Mouse (Mus musculus) MEL-GATA-1-ER (cell line): ENCODE measurements around the gene Vps4b.
A peak's percentile ranks its signal among the peaks of the same experiment; 100 is the strongest.
"Not testable (repeated sequence)": the region's sequence is repeated elsewhere in the genome, so short reads cannot be mapped to it uniquely, and the experiment has no call there.

Source experiments
- DNase-seq: peaks from one replicate; pipeline ENCODE4 v3.0.0-alpha.2; 2012; ENCODE audit warnings: low read depth; ENCODE audit errors: extremely low read depth

Gene Vps4b

DNA sequence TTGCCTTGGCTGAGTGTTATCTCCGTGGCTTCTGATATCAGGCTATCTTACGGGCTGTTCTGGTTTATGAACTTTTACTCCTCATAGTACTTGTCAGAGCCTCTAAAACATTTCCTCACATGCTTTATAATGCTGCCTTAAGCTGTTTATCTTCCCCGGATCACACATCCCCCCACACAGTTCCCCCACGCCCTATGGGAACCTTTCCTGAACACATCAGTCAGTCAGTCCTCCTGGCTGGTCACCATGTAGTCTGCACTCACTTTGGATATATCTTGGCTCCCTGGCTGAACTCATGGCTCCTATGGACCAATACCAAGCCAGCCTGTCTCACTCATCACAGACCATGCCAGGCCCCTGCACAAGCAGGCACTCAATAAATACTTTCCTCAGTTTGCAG lies 39.9 kb downstream of the Vps4b start:
- DNase-seq: no peak

GRCm38 (mm10) chr1:106752013-106752412 lies 44.5 kb downstream of the Vps4b start:
- DNase-seq: no peak

DNA sequence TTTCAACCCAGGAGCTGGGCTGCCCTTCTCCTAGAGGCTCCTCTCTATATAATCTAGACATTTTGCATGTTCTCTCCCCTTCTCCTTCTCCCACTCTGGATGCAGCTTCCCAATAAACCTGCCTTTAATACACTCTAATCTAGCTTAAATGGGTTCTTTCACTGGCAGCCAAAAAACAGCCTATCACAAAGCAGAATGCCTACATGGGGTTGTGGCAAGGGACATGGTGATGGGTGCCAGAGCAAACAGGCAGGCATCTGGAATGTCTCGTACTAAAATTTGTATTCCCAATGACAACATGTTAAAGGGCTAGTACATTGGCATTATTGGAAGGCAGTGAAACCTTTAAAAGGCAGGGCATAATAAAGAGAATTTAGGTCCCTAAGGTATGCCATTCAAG lies 45.9 kb downstream of the Vps4b start:
- DNase-seq: no peak

GRCm38 (mm10) chr1:106748555-106749315 lies 47.8 kb downstream of the Vps4b start:
- no peak for DNase-seq

DNA sequence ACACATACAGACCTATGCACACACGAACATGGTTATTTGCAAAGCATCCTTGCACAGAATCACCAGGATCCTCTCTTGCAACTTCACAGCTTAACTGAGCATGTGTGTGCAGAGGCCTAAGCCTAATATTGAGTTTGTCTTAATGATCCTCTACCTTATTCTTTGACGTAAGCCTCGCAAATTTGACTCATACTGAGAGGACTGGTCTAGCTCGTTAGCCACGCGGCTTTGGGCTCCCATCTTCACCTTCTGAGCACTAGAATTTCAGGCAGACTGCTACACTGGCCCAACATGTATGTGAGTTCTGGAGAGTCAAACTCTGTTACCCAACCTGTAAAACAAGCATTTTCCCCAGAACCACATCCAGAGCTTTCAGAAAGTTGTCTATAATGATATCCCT lies 53.5 kb downstream of the Vps4b start:
- DNase-seq: no peak

DNA sequence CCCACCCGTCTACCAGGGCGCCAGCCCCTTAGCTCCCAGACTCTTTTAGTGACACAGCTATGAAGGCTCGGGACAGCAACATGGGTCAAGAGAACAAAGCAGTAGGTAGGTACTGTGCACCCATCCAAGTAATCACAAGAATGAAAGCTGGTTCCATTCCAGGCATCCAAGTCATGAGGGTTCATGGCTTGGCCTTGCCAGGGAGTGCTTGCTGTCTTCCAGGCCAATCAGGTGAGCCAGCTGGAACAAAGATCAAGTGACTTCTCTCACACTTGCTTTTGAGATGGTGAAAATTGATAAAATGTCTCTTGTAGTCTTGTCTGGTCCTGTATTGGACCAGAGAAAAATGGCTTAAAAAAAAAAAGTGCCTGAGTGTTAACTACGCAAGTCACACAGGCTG lies 55.8 kb downstream of the Vps4b start:
- DNase-seq: no peak

DNA sequence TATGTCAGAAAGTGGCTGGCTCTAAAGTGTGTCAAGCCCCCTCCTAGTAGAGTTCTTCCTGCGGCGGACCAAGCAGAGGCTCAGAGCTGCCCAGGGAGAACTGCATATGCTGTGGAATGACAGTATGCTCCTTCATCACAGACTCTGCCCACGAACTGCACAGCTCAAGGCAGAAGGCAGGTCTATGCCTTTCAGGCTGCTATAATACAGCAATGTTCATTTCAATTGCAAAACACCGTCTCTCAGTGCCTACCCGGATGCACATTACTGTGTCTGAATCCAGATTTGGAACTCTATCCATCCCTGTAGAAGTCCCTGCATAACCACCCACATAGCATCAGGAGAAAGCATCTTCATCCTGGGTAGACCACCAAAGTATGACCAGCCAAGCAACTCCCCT lies 56.7 kb downstream of the Vps4b start:
- DNase-seq: no peak

- no peak for DNase-seq
Measured at GRCm38 (mm10) chr1:106738092-106738491, 58.4 kb downstream of the Vps4b start.

DNA sequence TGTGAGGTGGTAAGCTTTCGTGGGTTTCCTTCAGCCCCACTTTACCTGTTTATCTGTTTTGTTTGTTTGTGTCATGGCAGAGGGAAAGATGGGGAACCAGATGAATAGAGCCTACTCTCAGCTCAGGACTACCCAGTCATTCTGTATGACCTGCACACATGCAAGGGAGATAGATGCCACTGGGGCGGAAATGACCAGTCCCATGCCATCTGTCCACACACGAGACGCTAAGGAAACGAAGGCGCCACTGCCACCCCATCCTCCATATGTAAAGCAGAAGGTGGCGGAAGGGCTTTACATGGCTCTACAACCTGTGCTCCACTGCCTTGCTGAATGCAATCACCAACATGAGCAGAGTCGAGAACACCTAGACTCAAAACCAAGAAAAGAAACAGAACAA lies 60.3 kb downstream of the Vps4b start:
- DNase-seq: no peak

DNA sequence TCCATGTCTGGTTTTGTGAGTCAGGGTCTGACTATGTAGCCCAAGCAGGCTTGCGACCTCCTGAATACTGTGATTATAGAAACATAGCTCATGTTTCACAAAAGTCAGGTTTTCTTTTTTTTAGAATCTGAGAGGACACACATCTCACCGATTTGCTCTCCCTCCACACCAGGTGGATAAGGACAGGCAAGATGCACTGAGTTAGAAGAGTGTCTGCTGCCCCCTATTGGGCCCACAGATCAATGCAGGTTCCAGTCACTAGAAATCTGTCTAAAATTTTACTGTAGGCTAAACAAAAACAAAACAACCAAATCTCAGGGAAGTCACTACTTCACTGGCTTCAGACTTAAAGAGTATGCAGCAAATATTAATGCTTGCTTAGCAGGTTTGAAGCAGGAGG lies 60.9 kb downstream of the Vps4b start:
- DNase-seq: peak; percentile 46

GRCm38 (mm10) chr1:106722061-106722460 lies 74.5 kb downstream of the Vps4b start:
- DNase-seq: no peak

DNA sequence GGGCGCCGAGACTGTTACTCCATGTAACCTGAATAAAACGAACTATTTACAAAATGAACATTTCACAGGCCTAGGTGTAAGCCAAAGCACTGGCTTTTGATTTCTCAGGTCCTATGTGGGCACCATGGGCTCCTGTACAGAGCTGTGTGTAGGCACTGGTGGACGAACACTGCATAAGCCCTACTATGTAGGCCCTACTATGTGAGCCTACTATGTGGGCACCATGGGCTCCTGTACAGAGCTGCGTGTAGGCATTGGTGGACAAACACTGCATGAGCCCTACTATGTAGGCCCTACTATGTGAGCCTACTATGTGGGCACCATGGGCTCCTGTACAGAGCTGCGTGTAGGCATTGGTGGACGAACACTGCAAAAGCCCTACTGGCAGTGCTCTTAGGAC lies 78.8 kb downstream of the Vps4b start:
- not testable (repeated sequence) for DNase-seq

DNA sequence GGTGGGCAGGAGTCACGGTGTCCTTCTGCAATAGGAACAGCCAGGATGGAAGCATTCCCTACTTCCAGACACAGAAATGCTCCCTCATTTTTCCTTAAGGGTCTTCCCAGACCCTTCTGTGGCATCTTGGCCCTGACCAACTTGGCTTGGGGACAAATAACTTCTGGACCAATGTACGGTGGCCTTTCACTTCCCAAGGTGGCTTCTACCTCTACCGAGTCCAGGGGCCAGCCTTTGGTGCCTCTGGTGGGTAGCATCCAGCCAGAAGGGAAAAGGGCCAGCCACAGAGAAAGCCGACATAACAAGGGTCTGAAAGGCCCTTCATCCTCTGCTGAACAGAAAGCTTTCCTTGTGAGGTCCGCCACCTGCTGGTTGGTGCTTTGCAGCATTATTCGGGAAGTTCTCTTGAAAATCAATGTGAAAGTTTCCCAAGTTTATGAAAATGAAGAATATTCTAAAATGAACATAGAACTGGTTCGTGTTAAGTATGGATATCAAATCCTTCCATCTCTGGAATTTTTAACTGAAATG lies 79.4 kb downstream of the Vps4b start:
- DNase-seq: no peak

DNA sequence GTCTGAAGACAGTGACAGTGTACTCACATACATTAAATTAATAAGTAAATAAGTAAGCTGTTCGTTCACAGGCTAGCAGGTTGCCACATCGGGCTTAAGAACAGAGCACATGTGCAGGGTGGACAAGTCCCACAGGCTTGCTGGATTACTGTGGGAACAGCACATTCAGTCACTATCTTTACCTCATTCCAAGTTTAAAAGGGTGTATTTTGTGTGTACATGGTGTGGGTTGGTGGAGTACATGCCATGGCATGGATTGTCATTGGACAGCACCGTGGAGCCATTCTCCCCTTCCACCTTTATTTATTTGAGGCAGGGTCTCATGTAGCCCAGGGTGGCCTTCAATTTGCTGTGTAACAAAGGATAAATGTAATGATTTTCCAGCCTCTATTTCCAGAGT lies 80.4 kb downstream of the Vps4b start:
- no peak for DNase-seq

- peak; percentile 83 for DNase-seq
Measured at GRCm38 (mm10) chr1:106715111-106716083, 81.1 kb downstream of the Vps4b start.

- peak; percentile 69 for DNase-seq
Measured at GRCm38 (mm10) chr1:106714530-106714981, 82.0 kb downstream of the Vps4b start.
